Mouse (Mus musculus): ENCODE measurements around the gene Ddn. TPM values are rescaled to one million over a fixed set of nuclear protein-coding genes. Genes with fewer than 3 reads are reported as not detected.

The Ddn gene
- polyA plus RNA-seq, 1 experiment from 2014 or later: 0.35 TPM

DNA sequence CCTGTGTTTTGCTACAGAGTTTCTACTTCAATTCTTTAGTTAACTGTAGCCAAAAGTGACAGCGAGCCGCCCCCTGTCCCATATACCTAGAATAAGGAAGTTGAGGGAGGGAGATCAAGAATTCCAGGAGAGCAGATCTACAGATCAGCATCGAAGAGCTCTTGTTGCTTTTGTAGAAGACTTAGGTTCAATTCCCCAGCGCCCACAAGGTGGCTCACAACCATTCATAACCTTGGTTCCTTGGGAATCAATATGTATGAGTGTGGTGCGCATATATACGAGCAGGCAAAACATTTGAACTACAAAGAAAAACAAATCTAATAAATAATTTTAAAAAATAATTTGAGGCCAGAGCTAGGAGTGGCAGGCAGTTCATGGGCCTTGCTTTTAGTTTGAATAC is 28.1 kb downstream of the Ddn start:
- H3K4me2 ChIP-seq (ENCODE audit: low read length): no peak overlapping the region
- H3K9ac ChIP-seq (ENCODE audit: low read depth, low read length): no peak overlapping the region
- peaks cover 11% of the 10 kb centered on the region; the same call in 1 of the 2 replicates for H3K4me1 ChIP-seq (ENCODE audit: control insufficient read depth, insufficient read depth, low read length)
- no peak overlapping the region for H3K27ac ChIP-seq (ENCODE audit: low read length)
- H3K4me3 ChIP-seq (ENCODE audit: low read depth, low read length): no peak overlapping the region
- peaks cover 55% of the 10 kb centered on the region for H3K27me3 ChIP-seq (ENCODE audit: control insufficient read depth, insufficient read depth, low read depth, low read length)
- H3K9me3 ChIP-seq (replicated peaks; ENCODE audit: control insufficient read depth, low read length, poor library complexity, severe bottlenecking): no peaks in the 10 kb centered on the region; the same call in none of the 2 replicates
- 27% methylated on average over 6 of the region's 6 CpGs for WGBS
- no peaks in the 10 kb centered on the region for H3K36me3 ChIP-seq (ENCODE audit: control insufficient read depth, insufficient read depth, low read length)
- ATAC-seq: no peak

DNA sequence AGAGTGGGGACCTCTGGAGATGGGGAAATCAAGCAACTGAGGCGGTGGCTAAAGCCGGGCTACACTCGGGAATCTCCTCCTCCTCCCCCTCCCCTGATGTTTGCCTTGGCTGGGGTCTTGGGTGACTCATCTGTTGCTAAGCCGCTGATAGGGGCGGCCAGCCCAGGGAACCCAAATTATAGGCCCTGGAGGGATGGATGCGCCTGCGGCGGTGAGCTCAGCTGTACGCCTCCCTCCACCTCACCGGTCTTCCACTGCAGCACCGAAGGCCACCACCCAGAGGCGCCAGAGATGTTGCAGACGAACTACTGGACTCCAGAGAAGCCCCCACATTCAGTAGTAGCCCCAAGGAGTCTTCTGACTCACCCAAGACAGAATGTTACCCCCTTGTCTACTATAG is 28.7 kb downstream of the Ddn start:
- H3K4me2 ChIP-seq (ENCODE audit: low read length): no peak overlapping the region
- no peaks in the 10 kb centered on the region for H3K36me3 ChIP-seq (ENCODE audit: control insufficient read depth, insufficient read depth, low read length)
- 4% methylated on average over 13 of the region's 13 CpGs for WGBS
- peaks cover 61% of the 10 kb centered on the region for H3K27me3 ChIP-seq (ENCODE audit: control insufficient read depth, insufficient read depth, low read depth, low read length)
- peaks cover 12% of the 10 kb centered on the region; the same call in 1 of the 2 replicates for H3K4me1 ChIP-seq (ENCODE audit: control insufficient read depth, insufficient read depth, low read length)
- no peak for ATAC-seq
- no peak overlapping the region for H3K4me3 ChIP-seq (ENCODE audit: low read depth, low read length)
- H3K27ac ChIP-seq (ENCODE audit: low read length): no peak overlapping the region
- no peaks in the 10 kb centered on the region; the same call in 1 of the 2 replicates for H3K9me3 ChIP-seq (replicated peaks; ENCODE audit: control insufficient read depth, low read length, poor library complexity, severe bottlenecking)
- no peak overlapping the region for H3K9ac ChIP-seq (ENCODE audit: low read depth, low read length)

DNA sequence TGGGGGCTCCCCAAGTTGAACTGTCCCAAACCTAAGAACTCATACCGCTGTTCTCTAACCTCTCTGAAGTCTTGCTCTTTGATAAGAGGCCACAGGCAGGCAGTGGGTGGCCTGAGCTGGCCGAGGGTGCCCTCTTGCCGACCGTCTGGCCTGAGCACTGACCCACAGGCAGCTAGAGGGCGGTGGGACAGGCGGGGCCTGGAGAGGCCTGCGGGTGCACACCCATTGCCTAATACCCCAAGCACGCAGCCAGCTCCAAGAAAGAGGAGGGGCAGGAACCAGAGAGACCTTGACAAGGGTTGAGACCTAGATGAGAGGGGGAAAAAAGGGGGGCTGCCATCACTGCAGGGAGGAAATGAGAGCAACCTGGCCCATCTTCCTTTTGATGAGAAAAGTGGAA is 29.2 kb downstream of the Ddn start:
- Histone ChIP-seq H3K9ac (ENCODE audit: low read depth, low read length) (no peak overlapping the region), H3K9me3 (replicated peaks; ENCODE audit: control insufficient read depth, low read length, poor library complexity, severe bottlenecking) (no peaks in the 10 kb centered on the region; the same call in 1 of the 2 replicates), H3K27me3 (ENCODE audit: control insufficient read depth, insufficient read depth, low read depth, low read length) (peaks cover 66% of the 10 kb centered on the region), H3K4me2 (ENCODE audit: low read length) (no peak overlapping the region), H3K4me1 (ENCODE audit: control insufficient read depth, insufficient read depth, low read length) (peaks cover 12% of the 10 kb centered on the region; the same call in 1 of the 2 replicates), H3K4me3 (ENCODE audit: low read depth, low read length) (no peak overlapping the region), H3K27ac (ENCODE audit: low read length) (no peak overlapping the region), H3K36me3 (ENCODE audit: control insufficient read depth, insufficient read depth, low read length) (no peaks in the 10 kb centered on the region)
- no peak for ATAC-seq
- WGBS: under 1% methylated on average over 8 of the region's 8 CpGs

DNA sequence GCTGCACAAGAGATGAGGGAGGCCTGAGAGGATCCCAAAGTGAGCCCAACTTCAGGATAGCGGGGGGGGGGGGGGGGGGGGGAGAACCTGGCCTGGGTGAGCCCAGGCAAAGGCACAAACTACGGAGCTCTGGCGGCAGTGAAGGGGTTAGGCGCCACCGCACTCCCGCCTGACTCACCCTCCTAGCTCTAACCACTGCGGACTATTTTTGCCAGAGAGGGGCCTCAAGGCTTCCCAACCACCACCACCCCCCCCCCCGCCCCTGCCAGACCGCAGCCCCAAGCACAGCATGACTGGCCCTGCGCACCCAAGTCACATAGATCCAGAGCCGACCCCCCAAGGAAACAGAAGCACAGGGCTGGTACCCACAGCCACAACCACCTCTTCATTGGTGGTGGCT is 30.5 kb downstream of the Ddn start:
- no peaks in the 10 kb centered on the region; the same call in 1 of the 2 replicates for H3K9me3 ChIP-seq (replicated peaks; ENCODE audit: control insufficient read depth, low read length, poor library complexity, severe bottlenecking)
- H3K27ac ChIP-seq (ENCODE audit: low read length): no peak overlapping the region
- H3K4me1 ChIP-seq (ENCODE audit: control insufficient read depth, insufficient read depth, low read length): peaks cover 12% of the 10 kb centered on the region; the same call in 1 of the 2 replicates
- WGBS: 10% methylated on average over 4 of the region's 11 CpGs
- H3K4me2 ChIP-seq (ENCODE audit: low read length): no peak overlapping the region
- H3K27me3 ChIP-seq (ENCODE audit: control insufficient read depth, insufficient read depth, low read depth, low read length): peaks cover 77% of the 10 kb centered on the region
- ATAC-seq: no peak
- no peak overlapping the region for H3K9ac ChIP-seq (ENCODE audit: low read depth, low read length)
- H3K36me3 ChIP-seq (ENCODE audit: control insufficient read depth, insufficient read depth, low read length): no peaks in the 10 kb centered on the region
- H3K4me3 ChIP-seq (ENCODE audit: low read depth, low read length): no peak overlapping the region

DNA sequence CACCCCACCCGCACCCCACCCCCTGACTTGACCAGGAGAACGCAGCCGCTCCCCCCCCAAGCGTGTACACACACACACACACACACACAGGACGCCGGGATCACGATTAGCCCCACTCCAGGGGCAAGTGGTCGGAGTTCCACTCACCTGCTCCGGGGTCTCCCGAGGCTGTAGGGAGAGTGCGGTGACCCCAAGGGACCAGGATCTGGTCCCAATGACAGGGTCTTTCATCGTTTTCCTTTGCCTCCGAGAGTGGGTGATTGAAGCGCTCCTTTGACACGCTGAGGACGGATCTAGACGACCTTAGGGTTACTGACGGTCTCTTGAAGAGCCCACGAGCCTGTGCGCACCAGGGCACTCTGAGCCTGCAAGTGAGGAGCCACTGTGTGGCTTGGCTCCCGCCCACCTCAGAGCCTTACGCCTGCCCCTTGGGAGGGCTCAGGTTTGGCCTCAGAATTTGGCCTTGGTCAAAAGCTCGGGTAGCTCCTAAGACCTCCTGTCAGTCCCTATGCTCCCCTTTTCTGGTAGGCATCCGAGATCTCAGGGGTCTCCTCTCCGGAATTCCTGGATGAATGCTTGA is 31.0 kb downstream of the Ddn start:
- H3K4me3 ChIP-seq (ENCODE audit: low read depth, low read length): peak overlapping the region; percentile 17
- peak overlapping the region; percentile 49 for H3K4me2 ChIP-seq (ENCODE audit: low read length)
- H3K36me3 ChIP-seq (ENCODE audit: control insufficient read depth, insufficient read depth, low read length): no peaks in the 10 kb centered on the region
- 2% methylated on average over 25 of the region's 25 CpGs for WGBS
- peaks cover 12% of the 10 kb centered on the region; the same call in 1 of the 2 replicates for H3K4me1 ChIP-seq (ENCODE audit: control insufficient read depth, insufficient read depth, low read length)
- no peak for ATAC-seq
- peaks cover 81% of the 10 kb centered on the region for H3K27me3 ChIP-seq (ENCODE audit: control insufficient read depth, insufficient read depth, low read depth, low read length)
- H3K9me3 ChIP-seq (replicated peaks; ENCODE audit: control insufficient read depth, low read length, poor library complexity, severe bottlenecking): no peaks in the 10 kb centered on the region; the same call in 1 of the 2 replicates
- no peak overlapping the region for H3K27ac ChIP-seq (ENCODE audit: low read length)
- no peak overlapping the region for H3K9ac ChIP-seq (ENCODE audit: low read depth, low read length)

DNA sequence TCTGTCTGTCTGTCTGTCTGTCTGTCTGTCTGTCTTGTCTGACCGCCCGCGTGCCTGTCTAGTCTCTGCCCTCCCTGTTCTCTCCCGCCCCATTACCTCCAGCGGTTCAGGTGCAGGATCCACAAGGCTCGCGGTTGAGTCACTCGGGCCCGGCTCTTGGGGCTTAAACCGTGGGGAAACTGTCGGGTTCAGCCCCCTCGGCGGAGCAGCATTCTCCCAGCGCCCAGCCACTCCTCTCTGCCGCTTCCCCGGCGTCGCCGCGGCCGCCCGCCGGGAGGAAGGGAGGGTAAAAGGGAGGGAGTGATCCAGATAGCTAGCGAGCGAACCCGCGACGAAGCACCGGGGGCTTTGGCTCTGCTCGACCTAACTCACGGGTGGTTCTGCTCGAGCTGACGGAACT is 31.5 kb downstream of the Ddn start, which contains the start of gene Wnt10b:
Wnt10b (minus strand) TSS at position 389 of the 400 bp plus-strand sequence.
- no peaks in the 10 kb centered on the region for H3K36me3 ChIP-seq (ENCODE audit: control insufficient read depth, insufficient read depth, low read length)
- no peaks in the 10 kb centered on the region; the same call in 1 of the 2 replicates for H3K9me3 ChIP-seq (replicated peaks; ENCODE audit: control insufficient read depth, low read length, poor library complexity, severe bottlenecking)
- WGBS: under 1% methylated on average over 30 of the region's 33 CpGs
- H3K4me1 ChIP-seq (ENCODE audit: control insufficient read depth, insufficient read depth, low read length): peaks cover 12% of the 10 kb centered on the region; the same call in 1 of the 2 replicates
- H3K27ac ChIP-seq (ENCODE audit: low read length): no peak within 1 kb of the TSS
- H3K27me3 ChIP-seq (ENCODE audit: control insufficient read depth, insufficient read depth, low read depth, low read length): peaks cover 85% of the 10 kb centered on the region
- no peak for ATAC-seq
- H3K4me2 ChIP-seq (ENCODE audit: low read length): peak within 1 kb of the TSS; percentile 49
- H3K4me3 ChIP-seq (ENCODE audit: low read depth, low read length): peak within 1 kb of the TSS; percentile 17
- H3K9ac ChIP-seq (ENCODE audit: low read depth, low read length): 0 out of 2 replicates have a peak within 1 kb of the TSS, but pooled peaks have one; percentile 2

DNA sequence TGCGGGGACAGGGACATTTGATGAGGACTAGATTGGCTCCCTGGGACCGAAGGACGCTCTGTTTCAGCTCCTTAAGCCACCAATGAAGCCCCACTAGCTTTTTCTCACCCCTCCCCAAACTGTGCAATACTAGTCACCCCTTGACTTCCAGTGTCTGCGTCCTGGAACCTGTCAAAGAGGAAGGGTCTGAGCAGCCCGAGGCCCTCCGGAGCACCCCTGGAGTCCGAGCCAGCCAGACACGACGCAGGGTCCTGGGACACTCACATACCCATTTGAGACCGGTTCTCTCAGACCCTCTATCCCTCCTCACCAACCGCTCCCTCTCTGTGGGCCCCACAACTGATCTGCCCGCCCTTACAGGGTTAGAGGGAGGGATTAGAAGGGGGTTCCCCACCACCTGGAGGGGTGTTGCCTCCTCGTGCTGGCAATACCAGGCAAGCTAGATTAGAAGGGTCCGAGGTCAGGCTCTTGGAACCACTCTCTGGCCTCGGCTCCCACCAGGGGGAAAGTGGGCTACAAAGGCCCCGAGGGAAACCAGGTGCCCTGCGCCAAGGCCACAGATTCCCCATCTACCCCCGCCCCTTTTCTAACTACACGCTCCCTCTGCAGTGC is 32.2 kb downstream of the Ddn start:
- H3K27me3 ChIP-seq (ENCODE audit: control insufficient read depth, insufficient read depth, low read depth, low read length): peaks cover 86% of the 10 kb centered on the region
- no peak for ATAC-seq
- 2% methylated on average over 19 of the region's 19 CpGs for WGBS
- no peak overlapping the region; the same call in 1 of the 2 replicates for H3K9ac ChIP-seq (ENCODE audit: low read depth, low read length)
- peaks cover 12% of the 10 kb centered on the region; the same call in 1 of the 2 replicates for H3K4me1 ChIP-seq (ENCODE audit: control insufficient read depth, insufficient read depth, low read length)
- H3K4me3 ChIP-seq (ENCODE audit: low read depth, low read length): no peak overlapping the region
- H3K9me3 ChIP-seq (replicated peaks; ENCODE audit: control insufficient read depth, low read length, poor library complexity, severe bottlenecking): no peaks in the 10 kb centered on the region; the same call in 1 of the 2 replicates
- H3K36me3 ChIP-seq (ENCODE audit: control insufficient read depth, insufficient read depth, low read length): no peaks in the 10 kb centered on the region
- H3K4me2 ChIP-seq (ENCODE audit: low read length): no peak overlapping the region
- H3K27ac ChIP-seq (ENCODE audit: low read length): no peak overlapping the region

DNA sequence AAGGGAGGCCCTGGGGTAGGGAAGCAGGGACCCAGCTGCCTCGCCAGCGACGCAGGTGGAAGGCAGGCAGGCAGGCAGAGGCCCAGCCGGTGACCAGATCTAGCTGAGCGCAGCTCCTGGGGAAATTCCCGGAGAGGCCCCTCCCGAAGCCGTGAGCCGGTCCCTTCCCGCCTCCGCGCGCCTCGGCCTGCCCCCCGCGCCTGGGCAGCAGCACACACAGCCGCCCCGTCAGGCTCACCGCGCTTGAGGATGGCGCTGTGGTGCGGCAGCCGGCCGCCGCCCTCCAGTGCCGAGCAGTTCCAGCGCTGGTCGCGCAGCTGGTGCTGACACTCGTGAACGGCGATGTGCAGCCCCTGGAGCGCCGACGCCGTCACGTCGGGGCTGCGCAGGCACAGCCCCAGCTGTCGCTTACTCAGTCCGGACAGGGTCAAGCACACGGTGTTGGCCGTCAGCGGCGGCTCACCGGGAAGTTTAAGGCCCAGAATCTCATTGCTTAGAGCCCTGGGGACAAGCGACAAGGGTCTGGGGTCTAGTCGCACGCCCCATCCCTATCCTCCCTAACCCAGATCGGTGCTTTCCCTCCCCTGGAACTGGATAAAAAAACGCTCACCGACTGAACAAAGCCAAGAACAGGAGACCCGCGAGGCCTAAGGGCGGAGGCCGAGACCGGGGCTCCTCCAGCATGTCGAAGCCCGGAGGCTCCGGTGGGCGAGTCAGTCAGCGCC is 32.8 kb downstream of the Ddn start:
- Histone ChIP-seq H3K4me3 (ENCODE audit: low read depth, low read length) (peak overlapping the region; percentile 25), H3K4me1 (ENCODE audit: control insufficient read depth, insufficient read depth, low read length) (peaks cover 12% of the 10 kb centered on the region; the same call in 1 of the 2 replicates), H3K27me3 (ENCODE audit: control insufficient read depth, insufficient read depth, low read depth, low read length) (peaks cover 89% of the 10 kb centered on the region), H3K36me3 (ENCODE audit: control insufficient read depth, insufficient read depth, low read length) (no peaks in the 10 kb centered on the region), H3K4me2 (ENCODE audit: low read length) (peak overlapping the region; percentile 41), H3K27ac (ENCODE audit: low read length) (no peak overlapping the region), H3K9ac (ENCODE audit: low read depth, low read length) (peak overlapping the region; percentile 54), H3K9me3 (replicated peaks; ENCODE audit: control insufficient read depth, low read length, poor library complexity, severe bottlenecking) (no peaks in the 10 kb centered on the region; the same call in 1 of the 2 replicates)
- under 1% methylated on average over 61 of the region's 62 CpGs for WGBS
- 0 out of 2 replicates have a peak, but pooled peaks have one; percentile 47 for ATAC-seq
